Mouse (Mus musculus): Measurements from ENCODE around the gene Errfi1. TPM values are rescaled to one million over a fixed set of nuclear protein-coding genes. Genes with fewer than 3 reads are reported as not detected.
A peak's percentile ranks its signal among the peaks of the same experiment; 100 is the strongest.

The Errfi1 gene
- 10.1 and 11.3 TPM in 2 replicates for polyA plus RNA-seq (2015; fragmentation: Nextera tagmentation; extraction: Ambion mirVana)

DNA sequence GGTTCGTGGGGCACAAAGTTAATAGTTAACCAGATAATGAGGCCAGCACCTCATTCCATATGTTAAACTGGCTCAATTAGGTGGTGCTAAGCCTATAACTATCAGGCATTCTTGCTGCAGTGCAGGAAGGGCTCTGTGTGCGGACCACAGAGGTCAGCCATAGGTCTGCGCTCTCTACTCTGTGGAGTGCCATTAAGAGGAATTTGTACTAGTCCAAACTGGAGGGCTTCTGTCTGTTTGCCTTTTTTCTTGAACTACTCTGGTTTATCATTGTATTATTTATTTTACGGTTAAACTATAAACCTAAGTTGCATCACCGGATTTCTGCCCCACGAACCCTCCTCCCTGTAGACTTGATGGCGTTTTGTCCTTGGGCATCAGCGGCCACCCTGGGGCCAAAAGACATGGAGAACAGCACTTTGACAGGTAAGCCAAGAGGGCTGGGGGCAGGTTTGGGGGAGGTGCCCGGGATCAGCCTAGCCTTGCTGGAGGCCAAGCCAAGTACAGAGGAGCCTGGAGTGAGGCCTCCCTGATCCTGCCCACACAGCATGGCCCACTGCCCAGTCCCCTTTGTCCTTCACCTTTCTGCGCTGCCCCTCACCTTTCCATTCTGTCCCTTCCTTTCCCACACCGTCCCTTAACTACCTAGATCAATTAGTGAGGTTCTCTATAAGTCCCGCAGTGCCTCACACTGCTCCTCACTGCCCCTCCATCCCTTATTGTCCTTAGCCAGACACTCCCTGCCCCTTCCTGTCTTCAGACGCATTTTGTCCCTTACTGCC is at the start of gene Errfi1:
Gene Errfi1, plus strand, starts transcription at position 240 of the 782 bp plus-strand sequence.
- Histone ChIP-seq H3K4me2 (peak within 1 kb of the TSS; percentile 82), H3K27me3 (replicated peaks) (peaks cover 3% of the 10 kb centered on the region; the same call in 1 of the 2 replicates), H3K36me3 (no peaks in the 10 kb centered on the region), H3K9ac (peak within 1 kb of the TSS; percentile 98), H3K4me3 (peak within 1 kb of the TSS; percentile 79), H3K4me1 (peaks cover 22% of the 10 kb centered on the region), H3K9me3 (no peaks in the 10 kb centered on the region), H3K27ac (replicated peaks) (peak within 1 kb of the TSS; percentile 98)
- no peak for ATAC-seq (ENCODE audit: extremely low read depth, insufficient number of reproducible peaks, low FRiP score, low TSS enrichment)
- 54% methylated on average over 13 of the region's 13 CpGs for WGBS

DNA sequence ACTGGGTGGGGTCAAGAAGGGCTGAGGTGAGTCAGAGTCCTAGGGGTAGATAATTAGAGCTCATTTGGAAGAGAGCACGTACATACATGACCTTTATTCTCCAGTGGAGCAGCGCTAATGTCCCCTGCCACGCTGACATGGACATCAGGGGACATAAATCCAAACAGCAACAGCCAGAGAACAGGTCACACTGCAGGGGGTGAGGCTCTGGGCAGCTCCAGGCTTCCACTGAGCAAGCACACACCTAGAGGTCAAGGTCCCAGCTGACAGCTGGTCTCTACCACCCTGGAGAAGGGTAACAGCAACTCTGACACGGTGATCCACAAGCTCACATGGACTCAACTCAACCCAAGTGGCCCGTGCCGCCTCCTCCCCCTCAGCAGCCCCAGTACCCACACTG is 49.5 kb upstream of the Errfi1 start:
- WGBS: 74% methylated on average over 6 of the region's 6 CpGs
- Histone ChIP-seq H3K9me3 (no peaks in the 10 kb centered on the region), H3K4me3 (no peak overlapping the region), H3K27me3 (replicated peaks) (0 out of 2 replicates have a peak, but pooled peaks cover 3% of the 10 kb centered on the region), H3K4me2 (no peak overlapping the region), H3K4me1 (peaks cover 47% of the 10 kb centered on the region), H3K27ac (replicated peaks) (no peak overlapping the region), H3K36me3 (no peaks in the 10 kb centered on the region), H3K9ac (no peak overlapping the region)
- no peak for ATAC-seq (ENCODE audit: extremely low read depth, insufficient number of reproducible peaks, low FRiP score, low TSS enrichment)

DNA sequence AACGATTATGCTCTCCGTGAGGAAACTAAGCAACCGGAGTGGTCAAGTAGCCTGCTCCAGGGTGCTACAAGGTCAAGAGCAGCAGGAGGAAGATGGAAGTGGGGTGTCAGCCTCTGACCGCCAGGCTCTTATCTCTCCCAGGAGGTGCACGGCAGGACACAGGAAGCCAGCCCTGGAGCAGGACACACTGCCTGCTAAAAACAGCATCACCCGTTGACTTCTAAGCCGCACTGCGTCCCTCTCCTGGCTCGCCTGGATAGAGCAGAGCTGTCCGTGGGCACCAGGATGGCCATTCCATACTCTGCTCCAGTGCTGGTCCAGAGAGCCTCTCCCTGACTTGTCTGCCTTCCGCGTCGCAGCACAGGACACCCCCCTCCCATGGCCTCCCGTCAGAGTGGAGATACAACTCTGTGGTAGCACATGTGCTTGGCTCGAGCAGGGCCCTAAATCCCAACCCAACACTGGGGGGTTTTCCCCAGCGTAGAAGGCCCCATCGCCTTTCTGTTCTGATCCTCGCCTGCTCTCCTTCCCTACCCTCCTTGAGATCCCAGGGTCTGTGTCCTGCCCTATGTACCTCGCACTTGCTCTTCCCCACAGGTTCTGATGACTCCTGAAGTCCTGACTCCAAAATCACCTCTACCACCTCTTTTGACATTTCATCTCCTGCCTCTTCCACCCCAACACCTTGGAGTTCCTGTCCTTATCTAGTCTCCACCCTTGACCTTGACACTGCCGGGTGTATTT is 45.8 kb upstream of the Errfi1 start:
- H3K4me3 ChIP-seq: peak overlapping the region; percentile 11; the same call in 1 of the 2 replicates
- 0 out of 2 replicates have a peak, but pooled peaks cover 3% of the 10 kb centered on the region for H3K27me3 ChIP-seq (replicated peaks)
- H3K9me3 ChIP-seq: no peaks in the 10 kb centered on the region
- H3K4me2 ChIP-seq: peak overlapping the region; percentile 59
- H3K27ac ChIP-seq (replicated peaks): peak overlapping the region; percentile 70
- ATAC-seq (ENCODE audit: extremely low read depth, insufficient number of reproducible peaks, low FRiP score, low TSS enrichment): peak; percentile 37; the same call in 1 of the 2 replicates
- WGBS: 16% methylated on average over 20 of the region's 20 CpGs
- peaks cover 37% of the 10 kb centered on the region for H3K4me1 ChIP-seq
- no peaks in the 10 kb centered on the region for H3K36me3 ChIP-seq
- peak overlapping the region; percentile 63 for H3K9ac ChIP-seq

GRCm38 (mm10) chr4:150808471-150808847 is 45.3 kb upstream of the Errfi1 start:
- no peaks in the 10 kb centered on the region for H3K36me3 ChIP-seq
- peaks cover 37% of the 10 kb centered on the region for H3K4me1 ChIP-seq
- H3K4me2 ChIP-seq: peak overlapping the region; percentile 59
- 0 out of 2 replicates have a peak overlapping the region, but pooled peaks have one; percentile 11 for H3K4me3 ChIP-seq
- 0 out of 2 replicates have a peak, but pooled peaks cover 3% of the 10 kb centered on the region for H3K27me3 ChIP-seq (replicated peaks)
- no peak for ATAC-seq (ENCODE audit: extremely low read depth, insufficient number of reproducible peaks, low FRiP score, low TSS enrichment)
- peak overlapping the region; percentile 63; the same call in 1 of the 2 replicates for H3K9ac ChIP-seq
- WGBS: 25% methylated on average over 12 of the region's 12 CpGs
- peak overlapping the region; percentile 70 for H3K27ac ChIP-seq (replicated peaks)
- H3K9me3 ChIP-seq: no peaks in the 10 kb centered on the region

- Histone ChIP-seq H3K4me1 (peaks cover 37% of the 10 kb centered on the region), H3K27me3 (replicated peaks) (0 out of 2 replicates have a peak, but pooled peaks cover 3% of the 10 kb centered on the region), H3K27ac (replicated peaks) (peak overlapping the region; percentile 70), H3K4me3 (no peak overlapping the region), H3K4me2 (peak overlapping the region; percentile 59), H3K9ac (peak overlapping the region; percentile 17; the same call in 1 of the 2 replicates), H3K9me3 (no peaks in the 10 kb centered on the region), H3K36me3 (no peaks in the 10 kb centered on the region)
- 22% methylated on average over 9 of the region's 9 CpGs for WGBS
- ATAC-seq (ENCODE audit: extremely low read depth, insufficient number of reproducible peaks, low FRiP score, low TSS enrichment): no peak
These were observed 44.4 kb upstream of the Errfi1 start for GRCm38 (mm10) chr4:150809323-150809722.

DNA sequence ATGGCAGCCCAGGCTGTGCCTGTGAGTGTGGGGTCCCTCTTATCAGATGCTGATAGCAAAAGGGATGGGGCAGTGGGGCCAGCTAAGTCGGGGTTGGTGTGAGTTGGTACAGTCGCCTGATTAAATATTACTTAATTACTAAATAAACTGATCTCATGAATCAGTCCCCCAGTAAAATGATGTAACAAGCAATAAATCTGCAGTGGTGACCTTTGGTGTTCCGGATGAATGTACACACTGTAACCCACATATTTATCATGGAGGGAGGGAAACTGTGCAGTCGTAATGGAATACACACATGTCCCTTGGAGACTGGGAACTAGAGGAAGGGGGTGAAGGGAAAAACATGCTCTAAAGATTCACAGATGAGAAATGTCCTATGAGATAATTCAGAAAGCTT is 38.6 kb upstream of the Errfi1 start:
- no peak overlapping the region for H3K9ac ChIP-seq
- no peaks in the 10 kb centered on the region for H3K36me3 ChIP-seq
- no peak overlapping the region for H3K4me3 ChIP-seq
- no peak overlapping the region for H3K4me2 ChIP-seq
- 72% methylated on average over 4 of the region's 4 CpGs for WGBS
- H3K27ac ChIP-seq (replicated peaks): no peak overlapping the region
- H3K27me3 ChIP-seq (replicated peaks): peaks cover 10% of the 10 kb centered on the region; the same call in 1 of the 2 replicates
- no peaks in the 10 kb centered on the region for H3K9me3 ChIP-seq
- no peak for ATAC-seq (ENCODE audit: extremely low read depth, insufficient number of reproducible peaks, low FRiP score, low TSS enrichment)
- H3K4me1 ChIP-seq: peaks cover 11% of the 10 kb centered on the region; the same call in 1 of the 2 replicates

DNA sequence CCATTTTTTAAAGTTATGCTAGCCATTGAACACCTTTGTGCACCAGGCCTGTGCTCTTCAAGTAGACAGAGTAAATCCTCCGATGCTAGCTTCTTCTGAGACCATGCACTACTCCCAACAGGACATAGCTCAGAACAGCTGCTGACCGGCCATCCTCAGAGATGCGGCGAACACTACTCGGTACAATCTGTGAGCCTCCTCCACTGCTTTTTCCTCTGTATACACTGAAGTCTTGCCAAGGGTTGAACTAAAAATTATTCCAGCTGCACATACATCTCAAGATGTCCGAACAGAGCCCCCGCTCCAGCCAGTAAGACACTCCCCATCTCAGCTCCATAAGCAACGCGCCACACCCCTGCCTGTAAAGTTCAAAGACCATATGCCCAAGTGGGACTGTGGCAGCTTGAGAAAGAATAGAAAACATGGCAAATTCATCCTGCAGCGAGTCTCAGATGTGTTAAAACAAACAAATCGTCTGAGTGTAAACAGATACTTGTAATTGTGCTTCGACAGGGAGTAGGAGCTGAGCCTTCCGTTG is 37.2 kb upstream of the Errfi1 start:
- no peak overlapping the region for H3K4me2 ChIP-seq
- no peak overlapping the region for H3K4me3 ChIP-seq
- H3K27me3 ChIP-seq (replicated peaks): peaks cover 10% of the 10 kb centered on the region; the same call in 1 of the 2 replicates
- H3K9ac ChIP-seq: no peak overlapping the region
- no peak overlapping the region for H3K27ac ChIP-seq (replicated peaks)
- no peaks in the 10 kb centered on the region for H3K36me3 ChIP-seq
- H3K4me1 ChIP-seq: peaks cover 11% of the 10 kb centered on the region; the same call in 1 of the 2 replicates
- no peaks in the 10 kb centered on the region for H3K9me3 ChIP-seq
- ATAC-seq (ENCODE audit: extremely low read depth, insufficient number of reproducible peaks, low FRiP score, low TSS enrichment): no peak
- WGBS: 69% methylated on average over 13 of the region's 13 CpGs

GRCm38 (mm10) chr4:150819126-150819910 is 34.4 kb upstream of the Errfi1 start:
- no peaks in the 10 kb centered on the region for H3K36me3 ChIP-seq
- peaks cover 31% of the 10 kb centered on the region for H3K4me1 ChIP-seq
- no peak overlapping the region for H3K9ac ChIP-seq
- no peak overlapping the region for H3K4me3 ChIP-seq
- peaks cover 10% of the 10 kb centered on the region; the same call in 1 of the 2 replicates for H3K27me3 ChIP-seq (replicated peaks)
- no peak for ATAC-seq (ENCODE audit: extremely low read depth, insufficient number of reproducible peaks, low FRiP score, low TSS enrichment)
- H3K4me2 ChIP-seq: no peak overlapping the region
- 67% methylated on average over 12 of the region's 12 CpGs for whole genome bisulfite sequencing
- no peak overlapping the region for H3K27ac ChIP-seq (replicated peaks)
- H3K9me3 ChIP-seq: no peaks in the 10 kb centered on the region

- Histone ChIP-seq H3K9ac (no peak overlapping the region), H3K4me1 (peaks cover 46% of the 10 kb centered on the region), H3K27ac (replicated peaks) (no peak overlapping the region), H3K9me3 (no peaks in the 10 kb centered on the region), H3K36me3 (no peaks in the 10 kb centered on the region), H3K4me3 (no peak overlapping the region), H3K27me3 (replicated peaks) (peaks cover 10% of the 10 kb centered on the region; the same call in 1 of the 2 replicates), H3K4me2 (no peak overlapping the region)
- ATAC-seq (ENCODE audit: extremely low read depth, insufficient number of reproducible peaks, low FRiP score, low TSS enrichment): no peak
- 67% methylated on average over 8 of the region's 8 CpGs for WGBS
These were observed 32.3 kb upstream of the Errfi1 start for GRCm38 (mm10) chr4:150821381-150821780.

DNA sequence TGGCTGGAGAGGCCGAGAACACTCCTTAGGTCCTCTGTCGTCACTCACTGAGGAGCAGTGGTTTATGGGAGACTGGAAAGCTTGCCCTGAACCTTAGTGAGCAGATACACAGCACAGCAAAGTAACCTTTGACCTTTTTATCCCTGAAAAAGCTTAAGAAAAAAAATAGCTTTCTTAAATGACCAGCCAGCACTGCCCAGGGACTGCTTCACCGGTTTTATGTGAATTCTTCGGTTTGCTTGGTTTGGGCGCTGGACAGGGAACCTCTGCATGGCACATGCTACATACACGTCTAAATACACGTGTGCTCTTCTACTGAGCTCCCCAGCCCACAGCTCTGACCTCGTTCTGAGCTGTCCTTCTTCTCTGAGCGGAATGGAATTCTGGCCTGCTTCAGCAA is 31.1 kb upstream of the Errfi1 start:
- no peaks in the 10 kb centered on the region for H3K36me3 ChIP-seq
- WGBS: 64% methylated on average over 9 of the region's 9 CpGs
- H3K4me2 ChIP-seq: no peak overlapping the region
- H3K27ac ChIP-seq (replicated peaks): no peak overlapping the region
- H3K4me3 ChIP-seq: no peak overlapping the region
- peaks cover 46% of the 10 kb centered on the region for H3K4me1 ChIP-seq
- no peak overlapping the region for H3K9ac ChIP-seq
- no peaks in the 10 kb centered on the region for H3K9me3 ChIP-seq
- ATAC-seq (ENCODE audit: extremely low read depth, insufficient number of reproducible peaks, low FRiP score, low TSS enrichment): no peak
- H3K27me3 ChIP-seq (replicated peaks): peaks cover 6% of the 10 kb centered on the region; the same call in 1 of the 2 replicates
